Mouse (Mus musculus) c-Kit-positive CD71-negative TER-119-negative erythroid progenitor cells, embryonic 14.5 days (primary cell): ENCODE results near the gene Uqcc1.
"Not testable (repeated sequence)": the region's sequence is repeated elsewhere in the genome, so short reads cannot be mapped to it uniquely, and the experiment has no call there.

ENCODE experiments used
- DNase-seq: peaks from one replicate; pipeline ENCODE4 v3.0.0-alpha.2; 2013; ENCODE audit warnings: low read depth

The Uqcc1 gene

GRCm38 (mm10) chr2:155852536-155852935 is 77.6 kb downstream of the Uqcc1 start:
- no peak for DNase-seq

DNA sequence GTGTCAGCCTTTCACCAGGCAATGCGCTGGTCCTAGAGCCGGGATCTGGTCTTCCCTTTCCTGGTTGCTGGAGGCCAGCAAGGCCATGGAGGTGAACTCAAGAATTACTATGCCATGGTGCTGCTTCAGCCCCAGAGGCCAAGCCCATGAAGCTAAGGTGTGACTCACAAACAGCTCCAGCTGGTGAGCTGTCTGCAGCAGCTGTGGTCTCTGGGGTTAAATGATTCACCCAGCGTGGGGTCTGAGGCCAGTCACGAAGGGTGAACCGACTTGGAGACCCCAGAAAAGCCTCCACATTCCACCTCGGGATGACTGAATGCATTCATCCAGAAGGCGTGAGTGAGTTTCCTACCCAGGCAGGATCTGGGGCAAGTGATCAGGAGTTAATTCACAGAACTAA is 80.0 kb downstream of the Uqcc1 start:
- DNase-seq = no peak

DNA sequence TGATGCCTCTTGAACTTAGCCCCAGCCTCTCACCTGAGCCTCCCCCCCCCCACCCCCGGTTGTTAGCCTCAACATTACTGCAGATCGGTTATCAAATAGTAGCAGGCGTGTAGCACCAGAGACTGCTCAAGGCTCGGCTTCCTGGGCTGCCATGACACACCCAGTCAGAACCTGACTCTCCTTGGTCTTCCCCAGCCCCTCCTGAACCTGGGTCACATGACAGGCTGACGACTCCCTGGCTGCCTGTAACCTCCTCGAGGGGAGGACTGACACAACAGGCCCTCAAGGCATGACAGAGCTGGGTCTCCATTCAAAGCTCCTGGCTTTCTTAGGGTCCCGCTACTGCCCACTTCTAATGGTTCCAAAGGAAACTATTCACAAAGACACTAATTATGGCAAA is 80.6 kb downstream of the Uqcc1 start:
- DNase-seq = no peak

GRCm38 (mm10) chr2:155848291-155848690 is 81.8 kb downstream of the Uqcc1 start:
- DNase-seq = peak; percentile 69

DNA sequence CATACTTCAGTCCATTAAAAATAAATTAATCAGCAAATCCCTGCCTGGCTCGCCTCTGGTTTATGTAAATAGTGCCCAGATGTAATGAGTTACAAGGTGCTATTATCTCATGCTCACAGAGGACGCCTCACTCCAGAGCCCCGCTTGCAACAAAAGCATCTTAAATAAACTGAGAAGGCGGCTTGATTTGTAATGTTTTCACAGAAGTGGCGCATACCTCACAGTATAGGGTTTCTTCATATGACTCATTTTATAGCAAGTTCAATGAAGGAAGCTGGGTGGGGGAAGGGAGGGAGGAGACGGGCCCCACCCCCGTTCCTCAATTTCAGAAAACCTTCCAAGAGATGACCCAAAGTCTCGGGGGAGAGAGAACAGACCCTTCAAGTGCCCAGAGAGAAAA is 83.2 kb downstream of the Uqcc1 start:
- no peak for DNase-seq

GRCm38 (mm10) chr2:155838961-155839360 is 91.1 kb downstream of the Uqcc1 start:
- no peak for DNase-seq

GRCm38 (mm10) chr2:155837961-155838360 is 92.1 kb downstream of the Uqcc1 start:
- no peak for DNase-seq

GRCm38 (mm10) chr2:155834732-155835131 is 95.4 kb downstream of the Uqcc1 start, which contains the start of gene Fam83c:
TSS of gene Fam83c (minus strand) at chr2:155834854.
- no peak for DNase-seq

DNA sequence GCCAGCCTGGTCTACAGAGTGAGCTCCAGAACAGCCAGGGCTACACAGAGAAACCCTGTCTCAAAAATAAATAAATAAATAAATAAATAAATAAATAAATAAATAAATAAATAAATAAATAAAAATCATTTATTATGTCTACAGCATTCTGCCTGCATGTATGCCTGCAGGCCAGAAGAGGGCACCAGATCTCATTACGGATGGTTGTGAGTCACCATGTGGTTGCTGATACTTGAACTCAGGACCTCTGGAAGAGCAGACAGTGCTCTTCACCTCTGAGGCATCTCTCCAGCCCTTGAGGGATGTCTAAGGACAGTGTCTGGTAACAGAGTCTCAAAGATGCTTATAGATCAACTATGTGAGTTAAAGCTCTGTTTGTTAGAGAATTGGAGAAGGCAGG is 98.0 kb downstream of the Uqcc1 start:
- not testable (repeated sequence) for DNase-seq

- DNase-seq = no peak
Observed at GRCm38 (mm10) chr2:155831302-155831701, 98.8 kb downstream of the Uqcc1 start.

GRCm38 (mm10) chr2:155830841-155831240 is 99.3 kb downstream of the Uqcc1 start:
- DNase-seq = no peak

DNA sequence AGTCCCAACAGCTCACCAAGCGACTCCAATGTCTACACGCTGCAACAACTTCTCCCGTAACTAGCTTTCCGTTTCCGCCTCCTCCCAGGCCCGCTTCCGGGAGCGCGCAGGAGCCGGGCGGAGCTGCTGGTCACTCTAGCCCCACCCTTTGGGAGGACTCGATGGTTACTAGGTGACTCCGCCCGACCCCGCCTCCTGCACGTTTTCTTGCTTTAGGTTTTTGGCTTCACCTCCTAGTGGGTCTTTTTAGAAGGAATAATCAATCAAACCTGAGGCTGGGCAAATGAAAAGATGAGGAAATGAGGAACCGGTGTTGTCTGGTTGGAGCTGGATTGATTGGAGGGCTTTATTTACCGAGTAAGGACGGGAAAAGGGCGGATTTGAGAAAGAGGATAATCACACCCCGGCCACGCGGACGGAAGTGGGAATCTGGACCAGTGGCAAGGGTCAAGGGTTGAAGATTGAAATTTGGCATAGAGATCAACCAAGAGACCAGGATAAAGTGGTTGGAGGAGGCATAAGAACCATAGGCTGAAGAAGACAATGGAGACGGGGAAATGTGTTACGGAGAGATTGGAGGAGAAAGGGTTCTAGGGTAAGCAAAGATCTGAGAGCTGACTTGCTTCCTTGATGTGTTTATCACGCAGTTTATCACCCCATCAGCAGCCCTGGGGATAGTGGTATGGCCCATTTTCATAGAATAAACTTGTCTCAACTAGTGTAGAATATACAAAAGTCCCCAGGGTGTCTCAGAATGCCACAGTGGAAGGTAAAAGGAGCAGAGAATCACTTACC is 103.3 kb downstream of the Uqcc1 start, which contains the start of gene Eif6:
TSS of gene Eif6 (minus strand) at position 296 of the 795 bp plus-strand sequence.
- peak; percentile 85 for DNase-seq

- DNase-seq = peak; percentile 25
Observed at GRCm38 (mm10) chr2:155825904-155826629, 104.0 kb downstream of the Uqcc1 start.

DNA sequence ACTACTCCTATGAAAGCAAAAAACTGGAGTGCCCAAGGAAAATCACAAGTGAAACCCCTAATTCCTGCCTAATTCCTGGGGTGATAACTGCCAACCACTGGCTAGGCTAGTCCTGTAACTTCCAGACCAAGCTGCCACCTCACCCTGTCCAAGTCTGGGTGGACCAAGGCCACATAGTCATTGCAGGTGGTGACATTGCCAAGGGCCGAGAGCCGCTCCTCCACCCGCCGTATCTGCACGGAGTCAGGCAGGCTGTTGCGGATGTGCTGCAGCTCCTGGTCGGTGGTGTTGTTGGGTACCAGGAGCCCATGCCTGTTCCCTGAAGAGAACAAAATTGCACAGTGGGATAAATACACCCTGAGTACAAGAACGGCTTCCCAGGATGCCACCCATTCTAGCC is 106.4 kb downstream of the Uqcc1 start:
- no peak for DNase-seq

GRCm38 (mm10) chr2:155820779-155821178 is 109.3 kb downstream of the Uqcc1 start:
- no peak for DNase-seq

DNA sequence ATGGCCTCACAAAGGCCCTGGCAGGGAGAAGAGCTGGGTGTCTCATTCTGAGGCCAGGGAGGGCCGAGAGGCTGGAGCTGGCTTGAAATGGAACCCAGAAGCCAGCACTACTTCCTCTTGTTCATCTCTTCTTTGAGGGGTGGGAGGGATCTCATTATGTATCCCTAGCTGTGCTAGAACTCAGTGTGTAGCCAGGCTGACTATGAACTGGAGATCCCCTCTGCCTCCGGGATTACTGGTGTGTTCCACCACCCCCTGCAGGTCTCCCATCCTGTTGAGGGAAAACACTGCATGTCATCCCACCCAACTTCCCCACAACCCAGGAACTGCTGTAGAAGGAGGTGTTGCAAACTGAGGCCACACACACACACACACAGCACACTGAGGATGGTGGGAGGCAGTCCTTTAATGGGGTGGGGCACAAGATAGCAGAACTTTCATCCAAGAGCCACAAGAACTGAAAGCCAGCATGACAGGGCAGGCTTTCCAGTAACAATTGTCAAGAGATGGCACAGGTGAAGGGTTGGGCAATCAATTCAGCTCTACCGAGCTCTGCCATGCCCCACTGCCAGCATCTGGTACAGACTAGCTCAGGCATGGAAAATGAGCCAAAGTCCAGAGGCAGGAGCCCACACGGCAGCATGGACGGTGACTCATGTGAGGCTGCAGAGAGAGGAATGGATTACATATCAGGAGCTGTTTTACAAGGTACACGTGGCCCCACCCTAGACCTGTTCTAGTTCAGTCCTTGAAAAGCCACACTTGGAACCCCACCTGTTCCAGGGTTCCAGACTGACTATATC is 110.5 kb downstream of the Uqcc1 start:
- no peak for DNase-seq

- no peak for DNase-seq
Observed at GRCm38 (mm10) chr2:155819392-155819448, 110.9 kb downstream of the Uqcc1 start, which contains the start of gene BC029722. TSS of gene BC029722 (minus strand) at chr2:155819426.

DNA sequence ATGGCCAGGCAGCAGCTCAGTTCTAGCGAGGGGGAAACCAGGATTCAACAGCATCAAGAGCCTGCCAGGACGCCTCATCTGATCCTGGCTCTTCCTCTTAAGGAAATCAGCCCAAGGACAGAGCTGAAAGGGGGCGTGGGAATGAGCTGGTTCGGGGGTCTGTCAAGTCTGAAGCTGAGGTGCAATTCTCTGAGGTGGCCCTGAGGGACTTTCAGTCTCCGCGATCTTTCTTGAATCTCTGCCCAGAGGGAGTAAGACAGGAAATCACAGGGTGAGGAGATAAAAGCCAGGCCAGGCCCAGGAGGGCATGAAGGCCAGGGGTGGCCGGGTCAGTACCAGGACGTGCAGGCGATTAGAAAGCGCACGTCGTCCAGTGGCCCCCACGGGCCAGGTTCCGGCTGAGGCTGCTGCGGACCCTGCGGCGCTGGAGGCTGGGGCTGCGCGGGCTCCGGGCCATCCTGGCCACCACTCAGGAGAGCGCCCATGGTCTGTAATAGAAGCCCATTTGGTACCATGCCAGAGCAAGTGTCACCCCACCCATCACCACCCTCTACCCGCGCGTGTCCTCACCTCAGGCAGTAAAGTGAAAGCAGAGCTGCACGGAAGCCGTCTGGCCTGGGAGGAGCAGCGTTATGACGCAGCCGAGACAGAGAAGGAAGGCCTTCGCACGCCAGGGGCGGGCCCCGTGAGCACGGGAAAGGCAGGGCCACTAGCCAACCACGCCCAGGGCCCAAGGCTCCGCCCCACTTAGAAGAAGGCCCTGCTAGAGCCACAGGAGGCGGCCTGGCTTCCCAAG is 111.3 kb downstream of the Uqcc1 start:
- peak; percentile 87 for DNase-seq

DNA sequence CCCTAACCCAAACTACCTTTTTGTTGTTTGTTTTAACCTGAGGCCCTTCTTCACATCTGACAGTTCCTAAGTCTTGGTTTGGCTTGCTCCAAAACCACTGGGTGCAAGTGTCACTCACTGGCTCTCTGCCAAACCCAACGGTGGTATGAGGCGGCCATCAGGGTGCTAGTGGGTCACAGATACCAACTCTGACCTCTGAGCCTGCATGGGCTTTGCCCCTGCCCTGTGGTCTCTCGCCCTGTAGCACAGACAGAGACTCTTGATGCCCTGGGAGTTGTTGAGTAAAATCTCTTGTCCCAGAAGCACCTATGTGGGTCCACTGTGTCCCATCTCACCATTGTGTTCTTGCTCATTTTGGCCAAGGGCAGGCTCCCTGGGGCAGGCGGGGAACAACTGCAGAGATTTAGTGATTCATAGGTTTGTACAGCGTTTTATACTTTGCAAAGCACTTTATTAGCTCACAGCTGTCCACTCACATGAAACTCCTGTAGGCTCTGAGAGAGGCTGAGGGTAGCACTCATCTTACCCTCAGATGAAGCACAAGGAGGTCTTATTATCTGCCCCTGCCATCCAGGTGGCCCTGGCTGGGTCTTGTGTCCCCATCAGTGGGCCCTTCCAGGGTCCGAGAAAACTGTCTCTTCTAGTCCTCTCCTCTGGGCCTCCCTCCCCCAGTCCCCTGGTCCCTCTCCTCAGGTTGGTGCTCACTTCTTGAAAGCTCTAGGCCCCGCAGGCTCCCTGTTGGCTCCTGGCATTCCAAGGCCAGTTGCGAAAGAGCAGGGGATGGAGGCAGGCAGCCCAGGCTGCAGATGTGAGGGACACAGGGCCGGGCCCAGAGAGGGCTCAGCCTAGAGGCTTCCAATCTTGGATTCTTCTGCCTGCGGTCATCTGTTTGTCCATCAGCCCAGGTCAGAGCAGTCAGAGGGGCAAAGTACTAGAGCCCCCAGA is 112.5 kb downstream of the Uqcc1 start:
- DNase-seq = no peak

DNA sequence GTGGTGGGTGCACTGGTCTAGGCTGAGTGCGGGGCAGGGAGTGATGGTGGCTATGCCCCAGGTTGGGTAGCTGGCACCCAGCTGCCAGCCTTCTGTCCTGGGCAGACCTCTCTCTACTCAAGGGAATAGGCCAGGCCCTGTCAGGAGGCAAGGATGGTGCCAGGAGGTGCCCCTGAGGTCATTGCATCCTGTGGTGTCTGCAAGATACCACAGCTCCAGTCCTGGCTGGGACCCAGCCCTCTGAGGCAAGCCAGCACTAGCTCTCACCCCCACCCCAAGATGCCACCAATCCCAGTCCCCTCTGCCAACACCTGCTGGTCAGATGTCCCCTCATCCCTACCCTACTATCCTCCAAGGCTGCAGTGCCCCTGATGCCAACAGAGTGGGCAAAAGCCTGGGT is 113.9 kb downstream of the Uqcc1 start:
- DNase-seq = no peak

- no peak for DNase-seq
Observed at GRCm38 (mm10) chr2:155814829-155815228, 115.3 kb downstream of the Uqcc1 start.
